Mouse (Mus musculus): ENCODE results near the gene Gm9495. TPM values are rescaled to one million over a fixed set of nuclear protein-coding genes. Genes with fewer than 3 reads are reported as not detected.

The Gm9495 gene
- not detected in 2 replicates for polyA plus RNA-seq (2012)

DNA sequence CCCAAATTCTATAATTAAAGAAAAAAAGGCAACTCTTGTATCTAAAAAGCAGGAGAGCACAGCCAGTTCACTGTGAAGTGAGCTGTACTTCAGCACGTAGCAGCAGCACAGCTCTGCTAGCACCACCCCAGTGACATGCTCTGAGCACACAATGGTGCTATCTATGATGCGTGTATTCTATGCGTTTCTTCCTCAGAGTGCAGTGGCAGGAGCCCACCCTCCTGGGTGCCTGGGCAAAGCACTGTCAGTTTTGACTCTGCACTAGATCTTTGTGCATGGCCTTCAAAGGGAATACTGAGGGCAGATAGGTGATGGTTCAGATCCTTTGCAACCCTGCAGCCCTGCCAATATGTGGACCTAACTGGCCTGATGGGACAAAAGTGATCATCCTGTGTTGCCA, at the start of gene Gm9495:
Gene Gm9495 (minus strand): TSS at position 101 of the 400 bp plus-strand sequence.

Other genes starting within 250 kb of the Gm9495 start
- 0.37 and 0.75 TPM in 2 replicates for gene Zfp930, start 244.5 kb downstream of the Gm9495 start, polyA plus RNA-seq (2012)
- 0.06 and 0.12 TPM in 2 replicates for gene D130040H23Rik, start 182.5 kb downstream of the Gm9495 start, polyA plus RNA-seq (2012)
- not detected in 2 replicates for gene Gm7697, start 69.4 kb upstream of the Gm9495 start, polyA plus RNA-seq (2012)
- 3.8 and 4.9 TPM in 2 replicates for gene Zfp868, start 172.0 kb upstream of the Gm9495 start, polyA plus RNA-seq (2012)
- gene Zfp964, start 200.9 kb upstream of the Gm9495 start, polyA plus RNA-seq (2012), result not detected in 2 replicates

Measured in megakaryocyte-erythroid progenitor cell, adult 5 weeks (primary cell).